Comparison of ENCODE assay signal across 9 mouse cellular contexts in the genomic region with DNA sequence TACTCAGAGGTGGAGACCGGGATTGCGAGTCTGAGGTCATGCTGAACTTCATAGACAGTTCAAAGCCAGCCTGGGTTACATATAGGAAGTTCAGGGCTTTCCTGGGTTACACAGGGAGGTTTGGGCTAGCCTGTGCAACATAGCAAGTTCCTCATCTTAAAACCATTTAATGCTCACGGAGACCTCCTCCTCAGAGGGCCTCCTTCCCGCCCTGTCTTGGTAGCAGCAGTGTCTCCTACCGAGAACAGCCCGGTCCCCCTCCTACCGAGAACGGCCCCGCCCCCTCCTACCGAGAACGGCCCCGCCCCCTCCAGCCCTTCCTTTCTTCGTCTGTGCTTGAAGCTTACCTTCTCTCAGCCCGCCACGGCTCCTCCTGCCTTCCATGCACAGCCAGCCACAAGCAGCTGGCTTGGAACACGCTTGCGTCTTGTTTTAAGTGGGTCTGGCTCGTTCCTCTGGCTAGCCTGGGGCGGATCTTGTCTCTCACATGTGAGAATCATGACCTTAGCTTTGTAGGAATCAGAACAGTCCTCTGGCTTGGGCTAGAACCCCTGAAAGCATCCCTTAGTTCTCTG. TPM values are rescaled to one million over a fixed set of nuclear protein-coding genes. Genes with fewer than 3 reads are reported as not detected.
DNase-seq lines count a peak whose midpoint lies in the region; ATAC-seq and TF ChIP-seq lines count a peak whose summit lies in the region.
"Had no signal": no experiment of that assay in that cellular context is flagged by ENCODE, and none has a peak within 500 bp of the region (broad histone marks: within the 10 kb centered on the region; RNA-seq: fewer than 3 reads in every experiment).

No protein-coding gene starts in this region.

- TF ChIP-seq CTCF in lung, adult 2 months (IDR thresholded peaks at IDR 0.05; ENCODE audit: insufficient read depth, low read length): no peak

- no peak for ATAC-seq in embryonic facial prominence, embryonic 11.5 days (replicated peaks; ENCODE audit: insufficient number of reproducible peaks, low FRiP score, low TSS enrichment, low read depth)
- no peak for ATAC-seq in intestine, embryonic 14.5 days (replicated peaks; ENCODE audit: low FRiP score, low TSS enrichment, low read depth)

- no peaks in the 10 kb centered on the region for H3K9me3 ChIP-seq in embryonic facial prominence, embryonic 11.5 days (replicated peaks; ENCODE audit: control insufficient read depth, low read length)
- no peaks in the 10 kb centered on the region for H3K9me3 ChIP-seq in intestine, embryonic 14.5 days (ENCODE audit: control insufficient read depth, low read length)
- H3K9me3 ChIP-seq: liver, embryonic 13.5 days had no signal

- 19% methylated on average over 19 of the region's 19 CpGs for WGBS in lung, adult 2 months
- 11% methylated on average over 18 of the region's 19 CpGs for WGBS in embryonic facial prominence, embryonic 11.5 days
- 14% methylated on average over 19 of the region's 19 CpGs for WGBS in intestine, embryonic 14.5 days

- H3K27me3 ChIP-seq in embryonic facial prominence, embryonic 11.5 days (ENCODE audit: control insufficient read depth, insufficient read depth, low read length): no peaks in the 10 kb centered on the region
- H3K27me3 ChIP-seq in intestine, embryonic 14.5 days (replicated peaks; ENCODE audit: control insufficient read depth, insufficient read depth, low read length): no peaks in the 10 kb centered on the region

- H3K4me2 ChIP-seq in embryonic facial prominence, embryonic 11.5 days (ENCODE audit: low read depth, low read length): no peak overlapping the region
- peak overlapping the region; percentile 25; the same call in 1 of the 2 replicates for H3K4me2 ChIP-seq in intestine, embryonic 14.5 days (ENCODE audit: low read length)
- H3K4me2 ChIP-seq: liver, embryonic 13.5 days had no signal

- H3K36me3 ChIP-seq in embryonic facial prominence, embryonic 11.5 days (replicated peaks; ENCODE audit: control insufficient read depth, insufficient read depth, low read depth, low read length): no peaks in the 10 kb centered on the region
- H3K36me3 ChIP-seq in intestine, embryonic 14.5 days (ENCODE audit: control insufficient read depth, insufficient read depth, low read length): no peaks in the 10 kb centered on the region
- H3K36me3 ChIP-seq: liver, embryonic 13.5 days had no signal

- peaks cover 9% of the 10 kb centered on the region for H3K4me1 ChIP-seq in lung, adult 2 months (ENCODE audit: control insufficient read depth, insufficient read depth, low read length)
- H3K4me1 ChIP-seq in embryonic facial prominence, embryonic 11.5 days (ENCODE audit: control insufficient read depth, insufficient read depth, low read length): peaks cover 2% of the 10 kb centered on the region; the same call in 1 of the 2 replicates
- peaks cover 23% of the 10 kb centered on the region for H3K4me1 ChIP-seq in intestine, embryonic 14.5 days (replicated peaks; ENCODE audit: control insufficient read depth, insufficient read depth, low read length)

- no peak overlapping the region for H3K27ac ChIP-seq in embryonic facial prominence, embryonic 11.5 days (replicated peaks; ENCODE audit: low read depth, low read length)
- H3K27ac ChIP-seq in intestine, embryonic 14.5 days (ENCODE audit: low read depth): 0 out of 2 replicates have a peak overlapping the region, but pooled peaks have one; percentile 6
- H3K27ac ChIP-seq: liver, embryonic 13.5 days had no signal

- H3K9ac ChIP-seq in embryonic facial prominence, embryonic 11.5 days (replicated peaks; ENCODE audit: low read length): no peak overlapping the region
- no peak overlapping the region for H3K9ac ChIP-seq in intestine, embryonic 14.5 days (ENCODE audit: low read length)
- H3K9ac ChIP-seq: liver, embryonic 13.5 days had no signal

- peak overlapping the region; percentile 40 for H3K4me3 ChIP-seq in lung, adult 2 months (replicated peaks; ENCODE audit: extremely low read depth, low read depth, low read length)
- no peak overlapping the region for H3K4me3 ChIP-seq in embryonic facial prominence, embryonic 11.5 days (ENCODE audit: low read depth, low read length)
- no peak overlapping the region for H3K4me3 ChIP-seq in intestine, embryonic 14.5 days (ENCODE audit: low read depth, low read length)
- H3K4me3 ChIP-seq: liver, embryonic 13.5 days had no signal

- no peak for TF ChIP-seq POLR2A in lung, adult 2 months (IDR thresholded peaks at IDR 0.05; ENCODE audit: borderline replicate concordance, extremely low read depth, low read depth, low read length)

- no peak for DNase-seq in lung, adult 2 months
- no peak for DNase-seq in lung, postnatal 25 days (ENCODE audit: low spot score)
- peak; percentile 46 for DNase-seq in embryonic facial prominence, embryonic 11.5 days (ENCODE audit: low spot score)
- peak; percentile 61 for DNase-seq in intestine, embryonic 14.5 days (ENCODE audit: low spot score)
- peak; percentile 23 for DNase-seq in neural tube, embryonic 10.5 days (ENCODE audit: extremely low spot score, low spot score)
- DNase-seq in T-cell, adult 2 months (ENCODE audit: low spot score): no peak
- no peak for DNase-seq in ovary, postnatal 10 days (ENCODE audit: low spot score)
- DNase-seq in right cerebral cortex, postnatal 25 days: no peak
- DNase-seq: liver, embryonic 13.5 days had no signal

RNA-seq across cellular contexts. Expression of gene Eln, which starts 4.8 kb away (rescaled TPM):
- 311 and 510 TPM in 2 replicates for polyA plus RNA-seq in lung, adult 2 months (2012; rRNA removed)
- polyA plus RNA-seq in embryonic facial prominence, embryonic 11.5 days (2014; fragmentation: Nextera tagmentation; extraction: Ambion mirVana): 4.4 and 4.6 TPM in 2 replicates
- polyA plus RNA-seq in intestine, embryonic 14.5 days (2014; fragmentation: Nextera tagmentation; extraction: Ambion mirVana): 24.2 and 31.4 TPM in 2 replicates

RNA-seq across cellular contexts. Expression of gene Limk1, which starts 53.9 kb away (rescaled TPM):
- polyA plus RNA-seq in lung, adult 2 months (2012; rRNA removed): 29.6 and 31.1 TPM in 2 replicates
- polyA plus RNA-seq in embryonic facial prominence, embryonic 11.5 days (2014; fragmentation: Nextera tagmentation; extraction: Ambion mirVana): 4.6 and 6.5 TPM in 2 replicates
- 4.7 and 5.3 TPM in 2 replicates for polyA plus RNA-seq in intestine, embryonic 14.5 days (2014; fragmentation: Nextera tagmentation; extraction: Ambion mirVana)

Comparison
In these comparisons a context has a peak if more than half of its experiments do, and no peak if none do; other contexts are left out.
1. DNase-seq: peak in embryonic facial prominence, embryonic 11.5 days (single experiment), intestine, embryonic 14.5 days (single experiment) and neural tube, embryonic 10.5 days (single experiment); none in lung, adult 2 months (single experiment), lung, postnatal 25 days (single experiment), T-cell, adult 2 months (single experiment), ovary, postnatal 10 days (single experiment) and right cerebral cortex, postnatal 25 days (single experiment).